In genomic region chr10:117393196-117393890, GRCm38 (mm10) we compare ENCODE assay signal across 8 mouse cellular contexts. TPM values are rescaled to one million over a fixed set of nuclear protein-coding genes. Genes with fewer than 3 reads are reported as not detected.
DNase-seq lines count a peak whose midpoint lies in the region; ATAC-seq lines count a peak whose summit lies in the region.

No protein-coding gene starts in this region.

- peaks cover 14% of the 10 kb centered on the region for H3K27me3 ChIP-seq in heart, embryonic 10.5 days (ENCODE audit: insufficient read depth, poor library complexity, severe bottlenecking)
- H3K27me3 ChIP-seq in splenic B cell, adult 2 months (ENCODE audit: control insufficient read depth, insufficient read depth, low read length, poor library complexity, severe bottlenecking) = no peaks in the 10 kb centered on the region

- DNase-seq in frontal cortex, postnatal 25 days (ENCODE audit: low spot score in 2 of 2) = no peak
- peak; percentile 24 for DNase-seq in brain, adult 2 months (ENCODE audit: low read depth, low spot score)
- peak; percentile 82 for DNase-seq in heart, embryonic 10.5 days (ENCODE audit: low spot score)
- DNase-seq in kidney, adult 9 months = peak; percentile 38
- DNase-seq in lung, postnatal 36 days = peak; percentile 59
- peak; percentile 75 for DNase-seq in splenic B cell, adult 2 months (ENCODE audit: low read depth, low spot score)
- no peak for DNase-seq in right cerebral cortex, postnatal 36 days (ENCODE audit: low spot score in 2 of 2)

- H3K36me3 ChIP-seq in heart, embryonic 10.5 days = no peaks in the 10 kb centered on the region
- no peaks in the 10 kb centered on the region for H3K36me3 ChIP-seq in splenic B cell, adult 2 months (ENCODE audit: control insufficient read depth, insufficient read depth, low read length, poor library complexity, severe bottlenecking)

- WGBS in heart, embryonic 10.5 days = 2% methylated on average over 24 of the region's 27 CpGs

- no peaks in the 10 kb centered on the region for H3K9me3 ChIP-seq in heart, embryonic 10.5 days

- H3K4me1 ChIP-seq in heart, embryonic 10.5 days = peaks cover 10% of the 10 kb centered on the region

- peak overlapping the region; percentile 65 for H3K4me3 ChIP-seq in heart, embryonic 10.5 days

- ATAC-seq in frontal cortex, adult (ENCODE audit: low TSS enrichment) = 0 out of 2 replicates have a peak, but pooled peaks have one; percentile 41

- H3K27ac ChIP-seq in heart, embryonic 10.5 days = peak overlapping the region; percentile 84

RNA-seq across cellular contexts. Expression of gene Cpsf6, which starts 13.5 kb away (rescaled TPM):
- 128 and 138 TPM in 2 replicates for polyA plus RNA-seq in heart, embryonic 10.5 days (2016; fragmentation: Nextera tagmentation; extraction: Ambion mirVana)

Comparison
In these comparisons a context has a peak if more than half of its experiments do, and no peak if none do; other contexts are left out.
1. DNase-seq: peak in brain, adult 2 months (single experiment), heart, embryonic 10.5 days (single experiment), kidney, adult 9 months (single experiment), lung, postnatal 36 days (single experiment) and splenic B cell, adult 2 months (single experiment); none in frontal cortex, postnatal 25 days (0 of 2) and right cerebral cortex, postnatal 36 days (0 of 2).